Mouse (Mus musculus) left cerebral cortex, postnatal 4 days (tissue): ENCODE measurements around the gene C1qbp. TPM values are rescaled to one million over a fixed set of nuclear protein-coding genes. Genes with fewer than 3 reads are reported as not detected.

Experiments
- DNase-seq: peaks from one replicate; pipeline ENCODE4 v3.0.0-alpha.2; 2022
- intact Hi-C: fragments of 180-260 bp; cut with DNase I; formaldehyde crosslinking; loops from one replicate; pipeline ENCODE4 v1.15.1; 2025
- total RNA-seq, 2 experiments: library from RNA; stranded (reverse); gene quantifications; 2 replicates each; pipeline ENCODE4 v1.2.3; 2021

Gene C1qbp
- 100 to 1,000 TPM; 122 to 139 TPM for total RNA-seq

GRCm38 (mm10) chr11:70982557-70983228 is at the start of gene C1qbp:
C1qbp (minus strand) TSS chr11:70983026.
- peak; percentile 96 for DNase-seq
- intact Hi-C loops = no loop called here

- DNase-seq = no peak
- intact Hi-C loops = no loop called here
Observed at GRCm38 (mm10) chr11:71032070-71032469, 49.2 kb upstream of the C1qbp start.

DNA sequence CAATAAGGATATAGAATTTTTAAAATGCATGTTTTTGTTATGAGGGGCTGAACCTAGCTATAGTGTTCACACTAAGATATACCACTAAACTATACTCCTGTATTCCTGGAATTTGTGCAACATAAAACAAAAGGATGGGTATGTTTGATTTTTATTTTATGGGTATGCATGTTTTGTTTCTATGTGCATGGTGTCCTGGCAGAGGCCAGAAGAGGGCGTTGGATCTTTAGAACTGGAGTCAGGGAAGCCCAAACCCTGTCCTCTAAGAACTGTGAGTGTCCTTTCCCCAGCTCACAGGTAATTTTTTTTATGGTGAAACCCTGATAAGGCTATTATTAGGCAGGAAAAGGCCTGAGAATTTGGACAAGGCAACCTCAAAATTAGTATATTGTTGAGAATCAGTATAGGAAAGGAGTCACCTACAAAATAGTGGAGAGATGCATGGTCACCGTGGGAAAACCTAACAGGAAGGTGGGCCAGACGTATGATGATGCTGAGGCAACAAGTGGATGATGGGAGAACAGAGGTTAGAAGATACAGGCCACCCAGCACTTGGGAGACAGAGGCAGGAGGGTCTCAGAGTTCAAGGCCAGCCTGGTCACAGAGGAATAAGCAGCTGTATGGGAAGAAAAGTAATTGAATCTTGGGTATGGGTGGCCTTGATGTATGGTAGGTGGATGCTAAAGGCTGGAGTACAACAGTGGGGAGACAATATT is 46.7 kb upstream of the C1qbp start:
- no peak for DNase-seq
- intact Hi-C loops = no loop called here

GRCm38 (mm10) chr11:71028280-71028679 is 45.5 kb upstream of the C1qbp start:
- intact Hi-C loops = no loop called here
- DNase-seq = no peak

DNA sequence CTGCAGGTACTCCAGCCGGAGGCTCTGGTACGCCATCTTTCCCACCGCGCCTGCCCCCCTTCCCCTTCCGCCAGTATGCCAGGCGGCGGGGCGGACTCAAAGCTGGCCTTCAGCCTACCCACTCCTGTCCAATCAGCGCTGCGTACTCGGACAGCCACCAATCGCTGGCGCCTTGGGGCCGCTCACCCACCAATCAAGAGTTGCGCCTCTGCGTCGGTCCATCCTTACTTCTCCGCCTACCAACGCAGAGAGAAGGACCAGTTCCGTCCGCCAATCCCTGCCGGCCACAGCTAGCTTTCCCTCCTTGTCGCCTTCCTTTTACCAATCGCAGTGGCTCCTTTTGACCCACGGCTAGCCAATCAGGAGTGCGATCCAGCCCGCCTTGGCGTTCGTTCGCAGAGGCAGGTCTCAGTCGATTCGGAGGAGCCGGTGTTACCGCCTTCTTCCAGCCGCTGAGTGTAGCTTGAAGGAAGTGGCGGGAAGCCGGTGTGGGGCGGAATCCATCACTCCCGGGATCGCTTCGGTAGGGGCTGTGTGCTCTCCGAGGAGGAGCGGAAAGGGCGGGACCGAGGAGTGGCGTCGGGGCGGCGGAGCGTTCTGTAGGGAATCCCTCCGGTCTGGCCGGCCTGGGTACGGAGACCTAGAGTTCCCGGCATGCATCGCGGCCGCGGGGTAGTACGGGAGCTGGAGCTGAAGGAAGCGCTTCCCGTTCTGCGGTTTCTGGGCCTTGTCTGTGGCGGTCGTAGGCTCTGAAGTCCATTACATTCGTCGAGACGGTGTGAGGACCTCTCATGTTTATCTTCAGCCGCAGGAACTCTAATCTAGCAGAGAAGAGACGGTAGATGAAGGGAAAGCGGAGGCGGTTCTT is 36.6 kb upstream of the C1qbp start, which contains the start of the genes Mis12 and Derl2:
Gene Mis12 (plus strand): TSS at position 411 of the 868 bp plus-strand sequence.
Gene Derl2 (minus strand): TSS at position 641 of the 868 bp plus-strand sequence.
- peak; percentile 98 for DNase-seq
- intact Hi-C loops = loop anchor here (5.0 kb wide), 1 partner anchor 138 kb away; no protein-coding TSS in a partner anchor

GRCm38 (mm10) chr11:71018416-71019200 is 35.8 kb upstream of the C1qbp start:
- intact Hi-C loops = no loop called here
- no peak for DNase-seq

DNA sequence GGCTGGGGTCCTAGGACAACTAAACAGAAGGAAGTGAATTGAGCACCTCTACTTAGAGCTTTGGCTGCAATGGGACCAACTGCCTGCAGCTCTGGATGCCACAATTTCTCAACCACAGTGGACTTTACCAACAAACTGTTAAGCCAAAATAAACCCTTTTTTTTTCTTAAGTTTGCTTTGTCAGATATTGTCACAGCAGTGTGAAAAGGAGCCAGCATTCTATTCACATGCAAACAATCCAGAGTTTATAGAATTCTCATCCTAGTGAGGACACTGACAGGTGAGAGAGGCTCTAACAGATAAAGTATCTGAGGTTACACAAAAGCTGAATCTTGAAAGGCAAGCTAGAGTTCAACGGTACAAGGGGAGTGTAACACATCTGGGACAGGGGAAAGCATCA is 34.2 kb upstream of the C1qbp start:
- no peak for DNase-seq
- intact Hi-C loops = no loop called here

GRCm38 (mm10) chr11:71012743-71013142 is 29.9 kb upstream of the C1qbp start:
- DNase-seq = no peak
- intact Hi-C loops = no loop called here

DNA sequence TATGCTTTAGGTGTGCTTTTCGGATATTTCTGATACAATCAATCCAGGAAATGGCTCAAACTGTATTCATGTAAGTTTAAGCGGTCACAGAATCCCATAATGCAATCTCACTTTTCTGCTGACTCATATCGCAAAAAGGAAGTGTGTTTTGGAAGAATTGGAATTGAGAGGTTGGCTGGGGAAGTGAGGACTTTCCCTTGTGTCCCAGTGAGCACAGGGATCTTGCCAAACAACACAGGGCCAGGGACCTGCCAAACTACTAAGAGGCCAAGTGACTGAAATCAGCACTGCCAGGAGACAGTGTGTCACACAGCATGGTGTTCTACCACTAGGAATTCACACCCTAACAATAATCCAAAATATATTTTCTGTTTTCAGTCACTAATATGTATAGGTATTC is 25.5 kb upstream of the C1qbp start:
- intact Hi-C loops = loop anchor here (10.0 kb wide), 1 partner anchor 46 kb away; no protein-coding TSS in a partner anchor
- no peak for DNase-seq

DNA sequence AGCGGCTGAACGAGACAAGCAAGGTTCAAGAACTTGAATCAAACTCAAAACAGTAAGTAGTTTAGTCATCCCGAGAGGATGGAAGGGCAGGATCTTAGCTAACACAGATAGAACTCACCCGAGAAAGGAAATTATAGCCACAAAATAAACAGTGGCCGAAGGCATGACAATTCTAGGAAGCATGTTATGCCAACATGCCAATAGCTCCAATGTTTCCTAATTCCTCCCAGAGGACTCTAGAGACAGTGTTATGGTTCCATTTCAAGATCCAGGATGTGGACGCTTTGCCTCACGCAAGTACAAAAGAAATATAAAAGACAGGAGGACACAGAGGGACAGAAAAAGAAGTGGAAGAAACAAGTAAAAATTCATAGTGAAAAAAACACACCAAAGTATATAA is 25.0 kb upstream of the C1qbp start:
- intact Hi-C loops = loop anchor here (10.0 kb wide), 1 partner anchor 47 kb away; no protein-coding TSS in a partner anchor
- no peak for DNase-seq

DNA sequence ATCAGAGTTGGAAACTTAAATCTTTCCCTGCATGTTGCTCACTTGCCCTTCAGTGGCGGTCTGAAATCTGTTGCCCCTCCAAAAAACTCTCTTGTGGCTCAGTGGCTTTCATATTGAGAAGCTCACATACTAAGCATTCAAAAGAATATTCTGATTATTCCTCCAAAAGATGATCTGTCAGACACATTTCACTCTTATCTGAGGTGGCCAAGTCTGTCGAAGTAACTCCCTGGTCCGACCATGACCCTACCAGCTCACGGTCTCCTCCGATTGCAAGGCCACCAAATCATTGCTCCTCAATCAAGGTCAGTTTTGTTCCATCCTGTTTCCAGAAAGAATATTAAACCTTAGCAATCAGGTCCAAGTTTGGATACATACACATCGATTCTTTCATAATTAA is 24.2 kb upstream of the C1qbp start:
- intact Hi-C loops = loop anchor here (10.0 kb wide), 1 partner anchor 48 kb away; no protein-coding TSS in a partner anchor
- DNase-seq = no peak

- DNase-seq = no peak
- intact Hi-C loops = loop anchor here (10.0 kb wide), 1 partner anchor 50 kb away; no protein-coding TSS in a partner anchor
Observed at GRCm38 (mm10) chr11:71005046-71005445, 22.2 kb upstream of the C1qbp start.

DNA sequence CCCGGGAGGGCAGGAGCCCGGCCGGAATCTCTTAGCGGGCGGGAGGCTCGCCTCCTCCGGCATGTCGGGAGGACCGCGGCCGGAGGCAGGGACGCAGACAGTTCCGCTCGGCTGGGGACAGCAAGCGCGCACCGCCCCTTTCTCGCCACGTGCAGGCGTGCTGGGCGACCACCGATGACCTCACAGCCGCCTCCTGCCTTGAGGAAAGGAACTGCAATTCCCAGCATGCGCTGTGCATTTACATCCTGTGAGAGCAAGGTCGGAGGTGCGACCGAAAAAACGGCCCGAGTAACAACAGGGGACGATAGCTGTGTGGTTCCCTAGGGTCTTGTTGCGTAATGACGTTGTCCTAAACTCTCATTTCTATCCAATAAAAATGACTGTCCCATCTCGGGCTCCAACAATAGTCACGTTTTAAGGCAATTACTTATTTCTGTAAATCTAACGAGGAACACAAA is 21.5 kb upstream of the C1qbp start, which contains the start of gene Dhx33:
Gene Dhx33 (minus strand): TSS at position 122 of the 458 bp plus-strand sequence.
- intact Hi-C loops = loop anchor here (10.0 kb wide), 1 partner anchor 50 kb away; no protein-coding TSS in a partner anchor
- peak; percentile 98 for DNase-seq

- peak; percentile 44 for DNase-seq
- intact Hi-C loops = loop anchor here (10.0 kb wide), 1 partner anchor 51 kb away; no protein-coding TSS in a partner anchor
Observed at GRCm38 (mm10) chr11:71003611-71004315, 20.9 kb upstream of the C1qbp start.

- no peak for DNase-seq
- intact Hi-C loops = loop anchor here (10.0 kb wide), 1 partner anchor 54 kb away; no protein-coding TSS in a partner anchor
Observed at GRCm38 (mm10) chr11:71001167-71001566, 18.3 kb upstream of the C1qbp start.

- DNase-seq = no peak
- intact Hi-C loops = no loop called here
Observed at GRCm38 (mm10) chr11:70982030-70982429, 796 bp downstream of the C1qbp start.

DNA sequence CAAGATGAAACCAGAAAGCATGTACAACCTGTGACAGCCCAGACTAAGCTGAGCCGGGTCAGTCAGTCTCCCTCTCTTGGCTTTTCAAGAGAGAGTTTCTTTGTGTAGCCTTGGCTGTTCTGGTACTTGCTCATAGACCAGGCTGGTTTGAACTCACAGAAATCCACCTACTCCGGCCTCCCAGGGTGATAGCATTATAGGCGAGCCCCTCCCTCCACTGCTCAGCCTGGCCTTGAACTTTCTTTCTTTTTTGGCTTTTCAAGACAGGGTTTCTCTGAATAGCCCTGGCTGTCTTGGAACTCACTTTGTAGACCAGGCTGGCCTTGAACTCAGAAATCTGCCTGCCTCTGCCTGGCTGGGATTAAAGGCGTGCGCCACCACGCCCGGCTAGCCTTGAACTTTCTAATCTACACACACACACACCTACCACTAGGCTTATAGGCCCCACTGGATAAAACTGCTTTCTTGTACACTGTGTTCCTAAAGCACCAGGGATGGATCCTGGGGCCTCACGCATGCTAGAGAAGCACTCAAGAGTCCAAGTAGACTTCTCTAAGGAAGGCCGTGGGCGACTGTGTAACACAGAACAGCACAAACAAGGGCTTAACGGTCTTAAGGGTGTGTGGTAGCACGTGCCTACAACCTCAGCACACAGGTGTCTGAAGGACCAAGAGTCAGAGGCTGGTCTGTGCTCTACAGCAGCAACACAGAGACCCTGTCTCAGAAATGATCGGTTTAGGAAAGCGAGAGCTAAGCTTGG is 1.9 kb downstream of the C1qbp start:
- DNase-seq = no peak
- intact Hi-C loops = no loop called here

- intact Hi-C loops = no loop called here
- no peak for DNase-seq
Observed at GRCm38 (mm10) chr11:70980232-70980631, 2.6 kb downstream of the C1qbp start.
